Mouse (Mus musculus): ENCODE data around the gene Txn2. TPM values are rescaled to one million over a fixed set of nuclear protein-coding genes. Genes with fewer than 3 reads are reported as not detected.

Gene Txn2
- polyA plus RNA-seq, 1 experiment, result 253 TPM

DNA sequence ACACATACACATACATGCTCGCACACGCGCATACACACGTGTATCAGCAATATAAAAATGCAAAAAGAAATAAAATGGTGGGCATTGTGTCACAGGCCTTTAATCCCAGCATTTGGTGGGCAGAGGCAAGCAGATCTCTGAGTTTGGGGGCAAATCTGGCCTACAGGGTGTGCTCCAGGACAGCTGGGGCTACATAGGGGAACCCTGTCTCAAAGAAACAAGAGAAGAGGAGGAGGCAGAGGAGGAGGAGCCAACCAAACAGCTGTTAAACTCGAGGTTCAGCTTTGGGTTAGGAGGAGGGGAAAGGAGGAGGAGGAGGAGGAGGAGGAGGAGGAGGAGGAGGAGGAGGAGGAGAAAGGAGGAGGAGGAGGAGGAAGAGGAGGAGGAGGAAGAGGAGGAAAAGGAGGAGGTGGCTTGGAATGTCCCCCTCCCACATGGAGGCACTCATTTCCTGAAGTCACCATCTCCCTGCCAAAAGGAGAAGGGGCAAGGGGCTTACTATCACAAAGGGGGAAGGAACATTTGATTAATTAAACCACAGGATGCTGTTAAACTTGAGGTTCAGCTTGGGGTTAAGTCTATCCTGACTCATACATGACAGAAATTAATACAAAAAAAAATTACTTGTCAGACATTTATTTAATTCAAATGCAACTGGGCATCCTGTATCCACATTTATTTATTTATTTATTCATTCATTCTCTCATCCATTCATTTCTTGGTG, 42.3 kb downstream of the Txn2 start:
- TF ChIP-seq CTCF (IDR thresholded peaks at IDR 0.05; ENCODE audit: borderline replicate concordance, control insufficient read depth, extremely low read depth, insufficient read depth, low read length, poor library complexity) (no peak), POLR2A (IDR thresholded peaks at IDR 0.05; ENCODE audit: control insufficient read depth, extremely low read depth, insufficient read depth, low read length, poor library complexity) (no peak)
- Histone ChIP-seq H3K27me3 (ENCODE audit: control insufficient read depth, insufficient read depth, low read length) (no peaks in the 10 kb centered on the region), H3K4me3 (ENCODE audit: control insufficient read depth, insufficient read depth, low read length) (no peak overlapping the region), H3K36me3 (ENCODE audit: control insufficient read depth, insufficient read depth, low read length) (no peaks in the 10 kb centered on the region), H3K27ac (ENCODE audit: control insufficient read depth, insufficient read depth, low read length) (no peak overlapping the region), H3K4me1 (replicated peaks; ENCODE audit: control insufficient read depth, insufficient read depth, low read length) (no peaks in the 10 kb centered on the region; the same call in 1 of the 2 replicates)
- 93% methylated on average over 4 of the region's 5 CpGs for WGBS
- DNase-seq, result no peak

DNA sequence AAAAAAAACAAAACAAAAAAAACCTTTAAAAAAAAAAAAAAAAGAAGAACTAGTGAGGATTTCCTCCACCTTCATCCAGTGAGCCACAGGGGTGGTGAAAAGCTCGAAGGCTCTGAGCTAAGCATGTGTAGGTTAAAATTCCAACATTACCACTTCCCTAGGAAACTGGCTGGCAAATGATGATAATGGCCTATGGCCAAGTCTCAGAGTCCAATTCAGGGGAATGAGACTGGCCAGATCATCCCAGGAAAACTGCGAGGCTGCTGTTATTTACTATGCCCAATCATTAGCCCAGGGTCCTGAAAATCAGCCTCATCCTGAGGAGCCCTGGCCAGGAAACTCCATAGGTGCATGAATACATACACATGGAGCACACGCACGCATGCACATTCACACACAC, 42.9 kb downstream of the Txn2 start:
- Histone ChIP-seq H3K4me1 (replicated peaks; ENCODE audit: control insufficient read depth, insufficient read depth, low read length) (no peaks in the 10 kb centered on the region; the same call in 1 of the 2 replicates), H3K27me3 (ENCODE audit: control insufficient read depth, insufficient read depth, low read length) (no peaks in the 10 kb centered on the region), H3K27ac (ENCODE audit: control insufficient read depth, insufficient read depth, low read length) (no peak overlapping the region), H3K4me3 (ENCODE audit: control insufficient read depth, insufficient read depth, low read length) (no peak overlapping the region), H3K36me3 (ENCODE audit: control insufficient read depth, insufficient read depth, low read length) (no peaks in the 10 kb centered on the region)
- no peak for DNase-seq
- TF ChIP-seq POLR2A (IDR thresholded peaks at IDR 0.05; ENCODE audit: control insufficient read depth, extremely low read depth, insufficient read depth, low read length, poor library complexity) (no peak), CTCF (IDR thresholded peaks at IDR 0.05; ENCODE audit: borderline replicate concordance, control insufficient read depth, extremely low read depth, insufficient read depth, low read length, poor library complexity) (no peak)
- 83% methylated on average over 4 of the region's 4 CpGs for WGBS

DNA sequence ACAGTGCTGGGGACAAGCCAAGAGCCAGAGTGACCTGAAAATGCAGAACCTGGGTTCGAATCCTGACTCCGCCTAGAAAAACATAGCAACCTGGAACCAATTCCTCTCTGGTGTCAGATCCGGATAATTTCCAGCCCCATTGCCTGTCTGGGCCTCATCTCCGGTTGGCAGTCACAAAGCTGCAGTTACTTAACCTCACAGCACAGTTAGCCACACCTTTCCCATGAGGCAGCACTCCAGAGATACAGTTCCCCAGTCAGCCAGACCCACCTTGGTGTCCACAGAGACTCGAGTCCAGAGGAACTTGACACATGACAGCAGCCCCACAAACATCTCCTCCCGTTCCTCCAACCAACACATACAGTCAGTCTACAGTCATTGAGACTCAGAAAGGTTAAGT, 43.6 kb downstream of the Txn2 start:
- H3K27ac ChIP-seq (ENCODE audit: control insufficient read depth, insufficient read depth, low read length), result no peak overlapping the region
- H3K4me1 ChIP-seq (replicated peaks; ENCODE audit: control insufficient read depth, insufficient read depth, low read length), result no peaks in the 10 kb centered on the region; the same call in 1 of the 2 replicates
- H3K27me3 ChIP-seq (ENCODE audit: control insufficient read depth, insufficient read depth, low read length), result no peaks in the 10 kb centered on the region
- WGBS, result 81% methylated on average over 6 of the region's 6 CpGs
- DNase-seq, result no peak
- H3K36me3 ChIP-seq (ENCODE audit: control insufficient read depth, insufficient read depth, low read length), result no peaks in the 10 kb centered on the region
- TF ChIP-seq CTCF (IDR thresholded peaks at IDR 0.05; ENCODE audit: borderline replicate concordance, control insufficient read depth, extremely low read depth, insufficient read depth, low read length, poor library complexity), result no peak
- no peak for TF ChIP-seq POLR2A (IDR thresholded peaks at IDR 0.05; ENCODE audit: control insufficient read depth, extremely low read depth, insufficient read depth, low read length, poor library complexity)
- H3K4me3 ChIP-seq (ENCODE audit: control insufficient read depth, insufficient read depth, low read length), result no peak overlapping the region

DNA sequence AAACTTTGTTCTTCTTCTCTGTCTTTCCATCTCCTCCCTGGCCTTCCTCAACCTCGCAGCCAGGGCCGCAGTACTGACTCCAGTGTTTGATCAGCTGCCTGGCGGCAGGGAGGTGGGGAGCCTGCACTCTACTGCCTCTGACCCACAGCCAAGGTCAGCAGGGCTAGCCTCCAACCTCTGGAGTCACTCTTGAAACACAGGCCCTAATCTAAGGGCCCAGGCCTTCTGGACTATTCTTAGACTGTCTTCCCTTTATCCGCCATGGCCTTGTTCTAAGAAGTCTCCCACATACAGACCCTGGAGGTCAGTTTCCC, 45.2 kb downstream of the Txn2 start:
- TF ChIP-seq CTCF (IDR thresholded peaks at IDR 0.05; ENCODE audit: borderline replicate concordance, control insufficient read depth, extremely low read depth, insufficient read depth, low read length, poor library complexity), result no peak
- no peak for TF ChIP-seq POLR2A (IDR thresholded peaks at IDR 0.05; ENCODE audit: control insufficient read depth, extremely low read depth, insufficient read depth, low read length, poor library complexity)
- Histone ChIP-seq H3K27me3 (ENCODE audit: control insufficient read depth, insufficient read depth, low read length) (no peaks in the 10 kb centered on the region), H3K27ac (ENCODE audit: control insufficient read depth, insufficient read depth, low read length) (no peak overlapping the region), H3K4me3 (ENCODE audit: control insufficient read depth, insufficient read depth, low read length) (no peak overlapping the region), H3K4me1 (replicated peaks; ENCODE audit: control insufficient read depth, insufficient read depth, low read length) (no peaks in the 10 kb centered on the region; the same call in 1 of the 2 replicates), H3K36me3 (ENCODE audit: control insufficient read depth, insufficient read depth, low read length) (no peaks in the 10 kb centered on the region)
- no peak for DNase-seq
- 92% methylated on average over 4 of the region's 4 CpGs for WGBS

DNA sequence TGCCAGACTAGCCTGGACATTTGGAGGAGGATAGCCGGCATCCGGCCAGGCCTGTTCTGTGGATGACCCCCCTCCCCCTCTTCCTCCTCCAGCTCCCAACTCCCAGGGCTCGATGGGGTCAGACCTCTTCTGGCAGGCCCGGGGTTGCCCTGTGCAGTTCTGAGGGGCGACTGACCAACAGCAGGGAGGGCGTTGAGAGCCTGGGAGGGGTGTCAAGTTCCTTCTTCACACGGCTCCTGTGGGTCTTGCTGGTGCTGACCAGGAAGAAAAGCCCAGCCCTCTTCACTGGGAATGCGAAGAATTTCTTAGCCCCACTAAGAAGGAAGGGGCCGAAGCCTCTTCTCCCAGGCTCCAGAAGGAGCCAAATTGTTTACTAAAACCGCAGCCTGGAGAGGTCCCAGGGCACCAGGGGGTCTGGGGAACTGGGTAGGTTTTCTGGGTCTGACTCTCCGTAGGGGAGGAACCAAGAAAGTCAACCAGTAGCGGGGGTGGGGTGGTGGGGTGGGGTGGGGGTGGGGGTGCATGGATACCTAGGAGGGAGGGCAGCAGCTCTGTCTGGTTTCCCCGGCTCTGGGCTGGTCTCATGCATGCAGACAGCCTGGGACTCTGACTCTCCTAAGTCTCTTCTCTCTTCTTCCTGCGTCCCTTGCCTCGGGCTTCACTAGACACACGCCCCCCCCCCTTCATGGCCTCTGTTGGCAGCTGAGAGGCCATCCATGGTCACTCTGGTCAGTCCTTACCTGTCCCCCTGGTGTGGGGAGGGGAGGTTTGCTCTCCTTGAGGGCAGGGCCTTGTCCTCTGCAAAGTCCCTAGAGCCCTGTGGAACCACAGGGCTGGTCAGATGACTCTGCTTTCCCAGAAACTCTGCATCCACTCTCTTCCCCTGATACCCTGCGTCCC, 45.8 kb downstream of the Txn2 start:
- H3K36me3 ChIP-seq (ENCODE audit: control insufficient read depth, insufficient read depth, low read length), result no peaks in the 10 kb centered on the region
- no peak overlapping the region for H3K27ac ChIP-seq (ENCODE audit: control insufficient read depth, insufficient read depth, low read length)
- no peak overlapping the region for H3K4me3 ChIP-seq (ENCODE audit: control insufficient read depth, insufficient read depth, low read length)
- no peak for DNase-seq
- TF ChIP-seq CTCF (IDR thresholded peaks at IDR 0.05; ENCODE audit: borderline replicate concordance, control insufficient read depth, extremely low read depth, insufficient read depth, low read length, poor library complexity) (no peak), POLR2A (IDR thresholded peaks at IDR 0.05; ENCODE audit: control insufficient read depth, extremely low read depth, insufficient read depth, low read length, poor library complexity) (no peak)
- no peaks in the 10 kb centered on the region; the same call in 1 of the 2 replicates for H3K4me1 ChIP-seq (replicated peaks; ENCODE audit: control insufficient read depth, insufficient read depth, low read length)
- 85% methylated on average over 17 of the region's 17 CpGs for WGBS
- no peaks in the 10 kb centered on the region for H3K27me3 ChIP-seq (ENCODE audit: control insufficient read depth, insufficient read depth, low read length)

DNA sequence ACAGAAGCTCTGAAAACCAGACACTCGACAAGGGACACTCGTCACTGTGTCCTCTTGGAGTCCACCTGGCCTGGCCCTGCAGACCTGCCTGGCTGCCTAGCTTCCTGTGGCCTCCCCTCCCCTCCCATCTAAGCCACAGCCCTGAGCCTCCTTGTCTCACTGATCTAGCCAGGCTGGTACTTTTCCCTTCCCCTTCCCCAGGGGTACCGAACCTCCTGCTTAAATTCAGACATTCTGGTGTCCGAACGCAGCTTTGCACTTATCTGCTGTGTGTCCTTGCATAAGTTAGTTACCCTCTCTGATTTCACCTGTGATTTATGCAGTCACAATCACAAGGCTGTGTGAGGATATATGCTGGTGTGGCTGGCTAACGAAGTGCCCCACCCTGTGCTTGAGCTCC, 46.5 kb downstream of the Txn2 start:
- Histone ChIP-seq H3K36me3 (ENCODE audit: control insufficient read depth, insufficient read depth, low read length) (no peaks in the 10 kb centered on the region), H3K4me3 (ENCODE audit: control insufficient read depth, insufficient read depth, low read length) (no peak overlapping the region), H3K27me3 (ENCODE audit: control insufficient read depth, insufficient read depth, low read length) (no peaks in the 10 kb centered on the region), H3K27ac (ENCODE audit: control insufficient read depth, insufficient read depth, low read length) (no peak overlapping the region), H3K4me1 (replicated peaks; ENCODE audit: control insufficient read depth, insufficient read depth, low read length) (no peaks in the 10 kb centered on the region; the same call in 1 of the 2 replicates)
- 61% methylated on average over 6 of the region's 6 CpGs for WGBS
- TF ChIP-seq CTCF (IDR thresholded peaks at IDR 0.05; ENCODE audit: borderline replicate concordance, control insufficient read depth, extremely low read depth, insufficient read depth, low read length, poor library complexity) (no peak), POLR2A (IDR thresholded peaks at IDR 0.05; ENCODE audit: control insufficient read depth, extremely low read depth, insufficient read depth, low read length, poor library complexity) (no peak)
- no peak for DNase-seq
